Mouse (Mus musculus) embryonic facial prominence, embryonic 11.5 days (tissue): ENCODE measurements around the gene Tspan18. TPM values are rescaled to one million over a fixed set of nuclear protein-coding genes. Genes with fewer than 3 reads are reported as not detected.

Experiments
- ATAC-seq: fragments of 200-750 bp; cut with Nextera tagmentation; replicated peaks from 2 replicates; pipeline ENCODE4 v1.8.0; 2017; ENCODE audit warnings: low read depth; ENCODE audit not compliant: insufficient number of reproducible peaks, low FRiP score, low TSS enrichment
- DNase-seq: peaks from one replicate; pipeline ENCODE4 v3.0.0-alpha.2; 2015; ENCODE audit warnings: low spot score
- H3K27ac ChIP-seq: fragments of 300-500 bp; sonication (generic); replicated peaks from 2 replicates; pipeline ENCODE4 v1.5.1; 2014; ENCODE audit warnings: mild to moderate bottlenecking, low read depth, low read length, control low read depth
- H3K27me3 ChIP-seq: fragments of 300-500 bp; sonication (generic); 2 replicates; pipeline ENCODE4 v1.6.1; 2014; ENCODE audit warnings: mild to moderate bottlenecking, low read length, moderate library complexity, mixed read lengths; ENCODE audit not compliant: control insufficient read depth, insufficient read depth
- H3K36me3 ChIP-seq: fragments of 300-500 bp; sonication (generic); replicated peaks from 2 replicates; pipeline ENCODE4 v1.6.1; 2014; ENCODE audit warnings: low read depth, mild to moderate bottlenecking, low read length, moderate library complexity, mixed read lengths; ENCODE audit not compliant: control insufficient read depth, insufficient read depth
- H3K4me1 ChIP-seq: fragments of 300-500 bp; sonication (generic); 2 replicates; pipeline ENCODE4 v1.6.1; 2014; ENCODE audit warnings: low read length, mixed read lengths; ENCODE audit not compliant: control insufficient read depth, insufficient read depth
- H3K4me2 ChIP-seq: fragments of 300-500 bp; sonication (generic); 2 replicates; pipeline ENCODE4 v1.6.1; 2014; ENCODE audit warnings: low read depth, mild to moderate bottlenecking, control low read depth, low read length, moderate library complexity
- H3K4me3 ChIP-seq: fragments of 300-500 bp; sonication (generic); 2 replicates; pipeline ENCODE4 v1.5.1; 2014; ENCODE audit warnings: low read depth, low read length, control low read depth
- H3K9ac ChIP-seq: fragments of 300-500 bp; sonication (generic); replicated peaks from 2 replicates; pipeline ENCODE4 v1.6.1; 2014; ENCODE audit warnings: mild to moderate bottlenecking, control low read depth, low read length
- H3K9me3 ChIP-seq: fragments of 300-500 bp; sonication (generic); replicated peaks from 2 replicates; pipeline ENCODE4 v1.6.1; 2016; ENCODE audit warnings: mild to moderate bottlenecking, low read length, inconsistent platforms, mixed read lengths; ENCODE audit not compliant: control insufficient read depth
- WGBS: fragments of 180-500 bp; shearing (Covaris S2); extraction: QIAGEN DNeasy Blood & Tissue Kit; methylation state at CpG from one replicate; pipeline ENCODE4 v1.1.7; 2014; 5-methylcytosine and 5-hydroxymethylcytosine counted together
- polyA plus RNA-seq: library from polyadenylated mRNA; unstranded; fragments of >200 nt; fragmentation: Nextera tagmentation; extraction: Ambion mirVana; gene quantifications from 2 replicates; pipeline ENCODE4 v1.2.1, GENCODE M21; 2014

The Tspan18 gene
- polyA plus RNA-seq, 1 experiment from 2014 or later = 21.6 TPM

DNA sequence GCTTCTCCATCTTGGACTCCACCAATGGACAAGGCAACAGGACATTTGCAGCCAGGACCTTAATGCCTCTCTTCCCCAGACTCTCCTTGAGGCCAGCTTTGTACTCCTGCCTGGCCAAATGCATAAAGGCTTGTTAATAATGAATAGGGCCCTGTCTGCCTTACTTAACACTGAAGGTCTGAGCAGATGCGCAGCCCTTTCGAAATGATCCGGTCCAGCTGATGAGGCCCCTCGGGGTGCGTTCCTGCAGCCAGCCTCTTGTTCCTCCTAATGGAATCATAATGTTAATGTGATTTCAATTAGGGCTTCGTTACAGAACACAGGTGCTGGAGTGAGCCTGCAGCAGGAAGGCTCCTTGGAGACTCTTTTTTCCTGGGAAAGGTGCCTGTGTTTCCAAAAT is 33.7 kb upstream of the Tspan18 start:
- H3K4me2 ChIP-seq = no peak overlapping the region
- ATAC-seq (0 out of 2 replicates have a peak, but pooled peaks have one; percentile 61), DNase-seq (peak; percentile 59)
- no peak overlapping the region for H3K4me3 ChIP-seq
- WGBS = 33% methylated on average over 6 of the region's 6 CpGs
- no peaks in the 10 kb centered on the region for H3K36me3 ChIP-seq
- no peaks in the 10 kb centered on the region for H3K27me3 ChIP-seq
- H3K27ac ChIP-seq = no peak overlapping the region
- no peaks in the 10 kb centered on the region for H3K9me3 ChIP-seq
- H3K9ac ChIP-seq = no peak overlapping the region
- H3K4me1 ChIP-seq = no peaks in the 10 kb centered on the region; the same call in 1 of the 2 replicates

DNA sequence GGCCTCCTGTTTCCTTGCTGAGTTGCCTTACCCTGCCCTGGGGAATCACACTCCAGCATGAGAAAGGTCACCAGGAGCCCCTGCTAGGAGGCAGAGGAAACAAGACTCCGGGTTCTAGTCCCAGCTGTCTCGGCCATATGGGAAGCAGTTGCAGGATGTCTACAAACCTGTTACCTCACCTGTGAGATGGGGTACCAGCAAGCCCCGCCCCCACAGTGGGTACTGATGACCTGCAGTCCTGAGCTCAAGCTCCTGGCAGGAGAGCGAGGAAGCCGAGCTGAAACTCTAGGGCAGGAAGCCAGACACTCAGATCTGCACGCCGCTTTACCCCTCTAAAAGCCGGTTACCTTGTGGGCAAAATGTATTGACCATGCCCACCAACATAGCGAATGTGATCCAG is 31.1 kb upstream of the Tspan18 start:
- Histone ChIP-seq H3K4me3 (no peak overlapping the region), H3K9me3 (no peaks in the 10 kb centered on the region), H3K4me2 (no peak overlapping the region), H3K36me3 (no peaks in the 10 kb centered on the region), H3K4me1 (no peaks in the 10 kb centered on the region; the same call in 1 of the 2 replicates), H3K9ac (no peak overlapping the region), H3K27ac (no peak overlapping the region), H3K27me3 (no peaks in the 10 kb centered on the region)
- 64% methylated on average over 9 of the region's 9 CpGs for WGBS
- DNase-seq = no peak
- no peak for ATAC-seq

DNA sequence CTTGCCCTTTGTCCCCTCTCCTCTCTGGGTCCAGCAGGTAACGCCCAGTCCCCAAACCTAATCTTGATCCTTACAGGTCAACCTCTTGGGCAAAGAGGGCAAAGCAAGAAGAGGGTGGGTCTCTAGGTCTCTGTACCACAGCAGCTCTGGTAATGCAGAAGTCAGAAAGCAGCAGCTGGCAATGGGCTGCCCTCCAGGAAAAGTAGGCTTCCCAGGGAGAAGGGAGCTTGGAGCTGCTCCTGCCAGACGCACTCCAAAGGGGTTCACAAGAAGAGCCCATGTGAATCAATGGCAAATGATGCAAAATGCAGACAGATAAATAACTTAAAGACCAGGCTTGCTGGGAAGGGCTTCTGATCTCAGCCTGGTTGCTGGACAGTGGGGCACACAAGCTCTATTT is 30.6 kb upstream of the Tspan18 start:
- H3K36me3 ChIP-seq = no peaks in the 10 kb centered on the region
- no peaks in the 10 kb centered on the region for H3K27me3 ChIP-seq
- H3K9ac ChIP-seq = no peak overlapping the region
- 77% methylated on average over 2 of the region's 2 CpGs for WGBS
- H3K27ac ChIP-seq = no peak overlapping the region
- no peaks in the 10 kb centered on the region; the same call in 1 of the 2 replicates for H3K4me1 ChIP-seq
- no peak for ATAC-seq
- H3K4me3 ChIP-seq = no peak overlapping the region
- no peak for DNase-seq
- H3K9me3 ChIP-seq = no peaks in the 10 kb centered on the region
- H3K4me2 ChIP-seq = no peak overlapping the region

DNA sequence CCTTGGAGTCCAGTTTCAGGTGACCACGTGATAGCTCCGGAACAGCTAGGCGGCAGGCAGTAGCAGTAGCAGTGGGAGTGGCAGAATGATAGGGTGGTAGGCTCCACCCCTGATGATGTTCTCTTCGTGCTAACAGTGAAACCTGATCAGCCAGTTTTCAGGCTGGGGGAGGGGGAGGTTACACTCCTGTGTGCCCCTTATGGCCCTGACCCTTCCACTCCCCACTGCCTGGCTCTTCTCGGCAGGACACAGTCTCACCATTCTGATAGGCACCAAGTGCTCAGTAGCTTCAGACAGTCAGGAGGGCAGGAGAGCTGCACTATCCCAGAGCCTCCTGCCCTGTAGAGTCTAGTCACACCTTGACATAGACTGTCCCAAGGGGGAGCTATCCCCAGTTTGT is 27.1 kb upstream of the Tspan18 start:
- Histone ChIP-seq H3K36me3 (no peaks in the 10 kb centered on the region), H3K27me3 (no peaks in the 10 kb centered on the region), H3K4me2 (no peak overlapping the region), H3K27ac (no peak overlapping the region), H3K9ac (no peak overlapping the region), H3K9me3 (no peaks in the 10 kb centered on the region), H3K4me3 (no peak overlapping the region), H3K4me1 (no peaks in the 10 kb centered on the region; the same call in 1 of the 2 replicates)
- WGBS = 16% methylated on average over 5 of the region's 5 CpGs
- DNase-seq (peak; percentile 41), ATAC-seq (peak; percentile 37; the same call in 1 of the 2 replicates)

DNA sequence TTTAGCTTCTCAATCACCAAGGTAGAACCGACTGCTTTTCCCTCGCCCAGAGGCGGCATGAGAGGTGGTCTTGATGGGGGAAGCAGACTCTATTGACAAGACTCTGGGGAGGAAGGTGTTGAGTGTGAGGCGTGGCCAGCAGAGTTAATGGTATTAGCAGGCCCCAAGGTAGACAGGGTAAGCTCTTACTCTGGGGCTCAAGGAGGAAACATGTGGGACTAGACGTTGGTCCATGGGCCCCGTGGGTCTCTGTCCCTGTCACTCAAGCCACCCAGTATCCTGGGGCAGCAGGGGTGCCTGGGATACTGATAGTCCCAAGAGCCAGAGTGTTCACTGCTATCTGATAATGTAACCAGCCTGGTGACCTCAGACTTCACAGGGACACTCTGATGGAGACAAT is 26.0 kb upstream of the Tspan18 start:
- no peaks in the 10 kb centered on the region; the same call in 1 of the 2 replicates for H3K4me1 ChIP-seq
- ATAC-seq = no peak
- DNase-seq = no peak
- H3K4me2 ChIP-seq = no peak overlapping the region
- no peaks in the 10 kb centered on the region for H3K36me3 ChIP-seq
- 78% methylated on average over 6 of the region's 6 CpGs for WGBS
- H3K27ac ChIP-seq = no peak overlapping the region
- no peaks in the 10 kb centered on the region for H3K27me3 ChIP-seq
- no peak overlapping the region for H3K9ac ChIP-seq
- no peak overlapping the region for H3K4me3 ChIP-seq
- H3K9me3 ChIP-seq = no peaks in the 10 kb centered on the region

DNA sequence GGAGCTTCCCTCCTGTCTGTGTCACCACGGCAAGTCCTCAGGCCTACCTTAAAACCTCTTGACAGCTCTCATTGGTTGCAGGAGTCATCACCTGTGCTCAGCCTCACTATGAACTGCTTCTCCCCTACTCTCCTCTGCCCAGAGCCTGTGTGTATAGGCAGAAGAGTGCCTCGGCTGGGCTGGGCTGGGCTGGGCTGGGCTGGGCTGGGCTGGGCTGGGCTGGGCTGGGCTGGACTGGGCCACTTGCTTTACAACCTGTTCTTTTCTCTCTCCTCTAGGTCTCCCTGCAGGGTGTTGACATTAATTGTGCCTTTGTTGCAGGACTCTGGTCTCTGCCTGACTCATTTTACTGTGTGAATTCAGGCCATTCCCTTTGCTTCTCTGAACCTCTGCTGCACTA is 23.1 kb upstream of the Tspan18 start:
- Histone ChIP-seq H3K4me1 (no peaks in the 10 kb centered on the region), H3K36me3 (no peaks in the 10 kb centered on the region), H3K27me3 (no peaks in the 10 kb centered on the region), H3K27ac (no peak overlapping the region), H3K9me3 (no peaks in the 10 kb centered on the region), H3K9ac (no peak overlapping the region), H3K4me3 (no peak overlapping the region), H3K4me2 (no peak overlapping the region)
- WGBS = 65% methylated on average over 2 of the region's 2 CpGs
- ATAC-seq = no peak
- DNase-seq = no peak

DNA sequence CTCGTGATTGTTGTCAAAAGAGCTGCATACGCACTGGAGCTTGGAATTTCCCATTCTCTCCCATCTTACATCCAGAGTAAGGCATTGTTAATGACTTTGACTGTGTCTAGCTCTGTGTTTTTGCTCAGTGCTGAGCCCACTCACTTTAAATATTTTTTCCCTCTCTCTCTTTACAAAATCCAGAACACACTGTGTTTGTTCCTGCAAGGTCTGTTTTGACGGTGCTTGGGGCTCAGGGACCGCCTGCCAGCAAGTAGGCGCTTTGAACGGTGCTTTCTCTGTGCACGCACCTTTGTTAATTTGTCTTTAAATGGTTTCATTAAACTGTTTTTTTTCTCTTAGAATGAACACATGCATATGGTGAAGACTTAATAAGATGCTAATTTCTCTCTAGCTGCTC is 21.5 kb upstream of the Tspan18 start:
- no peak overlapping the region for H3K9ac ChIP-seq
- ATAC-seq = no peak
- no peaks in the 10 kb centered on the region for H3K27me3 ChIP-seq
- no peak overlapping the region for H3K4me2 ChIP-seq
- no peak for DNase-seq
- no peak overlapping the region for H3K27ac ChIP-seq
- no peaks in the 10 kb centered on the region for H3K9me3 ChIP-seq
- no peaks in the 10 kb centered on the region for H3K36me3 ChIP-seq
- no peaks in the 10 kb centered on the region for H3K4me1 ChIP-seq
- no peak overlapping the region for H3K4me3 ChIP-seq
- 66% methylated on average over 7 of the region's 7 CpGs for WGBS

DNA sequence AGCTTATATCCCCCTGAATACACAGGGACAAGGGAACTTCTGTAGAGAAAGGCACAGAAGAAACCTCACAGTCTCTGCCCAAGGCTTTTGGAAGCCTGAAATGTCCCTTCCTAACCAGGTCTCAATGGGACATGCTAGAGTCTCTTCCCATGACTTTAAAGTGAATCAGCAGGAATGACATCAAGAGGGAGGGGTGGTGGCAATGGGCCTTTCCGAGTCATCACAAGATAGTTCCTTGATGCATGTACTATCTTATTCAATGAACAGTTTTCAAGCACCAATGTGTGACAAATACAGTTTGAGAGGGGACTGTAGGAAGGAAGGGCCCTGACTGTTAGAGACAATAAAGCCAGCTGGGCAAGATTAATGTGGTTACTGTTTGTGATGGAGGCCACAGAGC is 20.3 kb upstream of the Tspan18 start:
- Histone ChIP-seq H3K27ac (no peak overlapping the region), H3K36me3 (no peaks in the 10 kb centered on the region), H3K27me3 (no peaks in the 10 kb centered on the region), H3K4me1 (no peaks in the 10 kb centered on the region), H3K9ac (no peak overlapping the region), H3K9me3 (no peaks in the 10 kb centered on the region), H3K4me3 (no peak overlapping the region), H3K4me2 (no peak overlapping the region)
- DNase-seq = no peak
- 90% methylated on average over 1 of the region's 1 CpGs for WGBS
- ATAC-seq = no peak
